Comparison of ENCODE assay signal across 26 mouse cellular contexts in genomic region chr2:19529428-19529827, GRCm38 (mm10). TPM values are rescaled to one million over a fixed set of nuclear protein-coding genes. Genes with fewer than 3 reads are reported as not detected.
DNase-seq lines count a peak whose midpoint lies in the region; ATAC-seq lines count a peak whose summit lies in the region.
"Had no signal": no experiment of that assay in that cellular context is flagged by ENCODE, and none has a peak within 500 bp of the region (broad histone marks: within the 10 kb centered on the region; RNA-seq: fewer than 3 reads in every experiment).

No protein-coding gene starts in this region.

- H3K4me1 ChIP-seq in limb, embryonic 13.5 days, result no peaks in the 10 kb centered on the region
- H3K4me1 ChIP-seq in limb, embryonic 10.5 days, result no peaks in the 10 kb centered on the region
- no peaks in the 10 kb centered on the region for H3K4me1 ChIP-seq in midbrain, embryonic 16.5 days (ENCODE audit: control insufficient read depth, insufficient read depth, low read length)
- H3K4me1 ChIP-seq in midbrain, embryonic 14.5 days (ENCODE audit: control insufficient read depth, insufficient read depth, low read length), result no peaks in the 10 kb centered on the region
- H3K4me1 ChIP-seq: embryonic facial prominence, embryonic 12.5 days; forebrain, embryonic 12.5 days; hindbrain, embryonic 15.5 days; intestine, embryonic 15.5 days; limb, embryonic 15.5 days; stomach, embryonic 15.5 days had no signal

- H3K27ac ChIP-seq in limb, embryonic 13.5 days, result no peak overlapping the region
- no peak overlapping the region for H3K27ac ChIP-seq in limb, embryonic 10.5 days
- no peak overlapping the region for H3K27ac ChIP-seq in midbrain, embryonic 16.5 days (ENCODE audit: low read length)
- H3K27ac ChIP-seq in midbrain, embryonic 14.5 days (replicated peaks; ENCODE audit: low read depth, low read length), result no peak overlapping the region
- H3K27ac ChIP-seq: embryonic facial prominence, embryonic 12.5 days; forebrain, embryonic 12.5 days; hindbrain, embryonic 15.5 days; intestine, embryonic 15.5 days; limb, embryonic 15.5 days; liver, embryonic 14.5 days; stomach, embryonic 15.5 days had no signal

- H3K9ac ChIP-seq in limb, embryonic 13.5 days, result no peak overlapping the region
- no peak overlapping the region for H3K9ac ChIP-seq in midbrain, embryonic 16.5 days (ENCODE audit: low read depth, low read length)
- no peak overlapping the region for H3K9ac ChIP-seq in midbrain, embryonic 14.5 days (replicated peaks; ENCODE audit: low read length)
- H3K9ac ChIP-seq: embryonic facial prominence, embryonic 12.5 days; forebrain, embryonic 12.5 days; hindbrain, embryonic 15.5 days; intestine, embryonic 15.5 days; limb, embryonic 15.5 days; liver, embryonic 14.5 days; stomach, embryonic 15.5 days had no signal

- H3K4me2 ChIP-seq in limb, embryonic 13.5 days (replicated peaks), result no peak overlapping the region
- no peak overlapping the region for H3K4me2 ChIP-seq in midbrain, embryonic 16.5 days (ENCODE audit: low read length)
- no peak overlapping the region for H3K4me2 ChIP-seq in midbrain, embryonic 14.5 days (ENCODE audit: low read length)
- H3K4me2 ChIP-seq: embryonic facial prominence, embryonic 12.5 days; forebrain, embryonic 12.5 days; heart, embryonic 11.5 days; hindbrain, embryonic 15.5 days; intestine, embryonic 15.5 days; limb, embryonic 15.5 days; stomach, embryonic 15.5 days had no signal

- peak; percentile 44; the same call in 1 of the 2 replicates for ATAC-seq in limb, embryonic 13.5 days (ENCODE audit: low FRiP score, low read depth)
- ATAC-seq in midbrain, embryonic 16.5 days, result 0 out of 2 replicates have a peak, but pooled peaks have one; percentile 54
- ATAC-seq in midbrain, embryonic 14.5 days (ENCODE audit: low FRiP score, low TSS enrichment), result no peak

- H3K27me3 ChIP-seq in limb, embryonic 13.5 days, result peaks cover 3% of the 10 kb centered on the region; the same call in 1 of the 2 replicates
- H3K27me3 ChIP-seq in limb, embryonic 10.5 days (ENCODE audit: low read depth, poor library complexity, severe bottlenecking), result no peaks in the 10 kb centered on the region
- no peaks in the 10 kb centered on the region for H3K27me3 ChIP-seq in midbrain, embryonic 16.5 days (ENCODE audit: control insufficient read depth, insufficient read depth, low read depth, low read length)
- 0 out of 2 replicates have a peak, but pooled peaks cover 3% of the 10 kb centered on the region for H3K27me3 ChIP-seq in midbrain, embryonic 14.5 days (ENCODE audit: control insufficient read depth, insufficient read depth, low read length)
- H3K27me3 ChIP-seq: embryonic facial prominence, embryonic 12.5 days; hindbrain, embryonic 15.5 days; intestine, embryonic 15.5 days; limb, embryonic 15.5 days; stomach, embryonic 15.5 days had no signal

- peak; percentile 35 for DNase-seq in heart, adult 11 months
- no peak for DNase-seq in heart, postnatal 25 days (ENCODE audit: low spot score)
- DNase-seq in limb, embryonic 10.5 days (ENCODE audit: low spot score), result no peak
- DNase-seq in midbrain, embryonic 14.5 days, result no peak
- no peak for DNase-seq in right cerebral cortex, postnatal 14 days
- DNase-seq: cerebellum, adult 11-12 months had no signal

- intact Hi-C loops in heart, postnatal 25 days (cut with DNase I), result loop anchor here (2.0 kb wide), 2 partner anchors 129 to 197 kb away; no protein-coding TSS in a partner anchor

- H3K9me3 ChIP-seq in limb, embryonic 13.5 days, result no peaks in the 10 kb centered on the region
- H3K9me3 ChIP-seq in limb, embryonic 10.5 days (replicated peaks), result no peaks in the 10 kb centered on the region
- H3K9me3 ChIP-seq in midbrain, embryonic 16.5 days (replicated peaks; ENCODE audit: control insufficient read depth, low read length, poor library complexity, severe bottlenecking), result 0 out of 2 replicates have a peak, but pooled peaks cover 3% of the 10 kb centered on the region
- no peaks in the 10 kb centered on the region for H3K9me3 ChIP-seq in midbrain, embryonic 14.5 days (ENCODE audit: control insufficient read depth, low read length)
- H3K9me3 ChIP-seq: embryonic facial prominence, embryonic 12.5 days; forebrain, embryonic 12.5 days; hindbrain, embryonic 15.5 days; intestine, embryonic 15.5 days; limb, embryonic 15.5 days; stomach, embryonic 15.5 days had no signal

- H3K4me3 ChIP-seq in limb, embryonic 13.5 days, result no peak overlapping the region
- H3K4me3 ChIP-seq in limb, embryonic 10.5 days, result no peak overlapping the region
- H3K4me3 ChIP-seq in midbrain, embryonic 16.5 days (ENCODE audit: low read depth, low read length), result no peak overlapping the region
- no peak overlapping the region for H3K4me3 ChIP-seq in midbrain, embryonic 14.5 days (replicated peaks; ENCODE audit: low read depth, low read length)
- H3K4me3 ChIP-seq: embryonic facial prominence, embryonic 12.5 days; forebrain, embryonic 12.5 days; hindbrain, embryonic 15.5 days; intestine, embryonic 15.5 days; limb, embryonic 15.5 days; stomach, embryonic 15.5 days had no signal

- H3K36me3 ChIP-seq in limb, embryonic 13.5 days, result no peaks in the 10 kb centered on the region
- no peaks in the 10 kb centered on the region for H3K36me3 ChIP-seq in limb, embryonic 10.5 days
- H3K36me3 ChIP-seq in midbrain, embryonic 16.5 days (ENCODE audit: control insufficient read depth, insufficient read depth, low read length), result no peaks in the 10 kb centered on the region
- no peaks in the 10 kb centered on the region for H3K36me3 ChIP-seq in midbrain, embryonic 14.5 days (ENCODE audit: control insufficient read depth, insufficient read depth, low read length)
- H3K36me3 ChIP-seq: embryonic facial prominence, embryonic 12.5 days; forebrain, embryonic 12.5 days; hindbrain, embryonic 15.5 days; intestine, embryonic 15.5 days; limb, embryonic 15.5 days; stomach, embryonic 15.5 days had no signal

- 83% methylated on average over 2 of the region's 2 CpGs for WGBS in limb, embryonic 13.5 days
- 89% methylated on average over 2 of the region's 2 CpGs for WGBS in limb, embryonic 10.5 days
- 78% methylated on average over 2 of the region's 2 CpGs for WGBS in midbrain, embryonic 16.5 days
- WGBS in midbrain, embryonic 14.5 days, result 90% methylated on average over 2 of the region's 2 CpGs

RNA-seq across cellular contexts. Expression of gene 4921504E06Rik, which starts 24.3 kb away (rescaled TPM):
- total RNA-seq in heart, postnatal 25 days (2021), result not detected
- polyA plus RNA-seq in limb, embryonic 13.5 days (2015; fragmentation: Nextera tagmentation; extraction: Ambion mirVana), result not detected in 2 replicates
- not detected in 2 replicates for polyA plus RNA-seq in limb, embryonic 10.5 days (2016; fragmentation: Nextera tagmentation; extraction: Ambion mirVana)
- not detected in 2 replicates for polyA plus RNA-seq in midbrain, embryonic 16.5 days (2015; fragmentation: Nextera tagmentation; extraction: Ambion mirVana)
- 0.12 and 0.24 TPM in 2 replicates for polyA plus RNA-seq in midbrain, embryonic 14.5 days (2014; fragmentation: Nextera tagmentation; extraction: Ambion mirVana)
- total RNA-seq: adrenal gland, adult 8-10 months; gastrocnemius, adult 8-10 months; heart, postnatal 10 days; left cerebral cortex, adult 18-20 months; left cerebral cortex, postnatal 25 days had no signal
- polyA plus RNA-seq: activated CD4-positive, CD25-positive, alpha-beta regulatory T cell, adult 4 months; embryonic facial prominence, embryonic 12.5 days; forebrain, embryonic 12.5 days; gonadal fat pad, adult 2 months; heart, embryonic 11.5 days; intestine, embryonic 15.5 days; large intestine, adult 2 months; limb, embryonic 15.5 days; liver, embryonic 14.5 days; lung, embryonic 16.5 days; spleen, adult 2 months; stomach, embryonic 15.5 days had no signal
